8 mouse cellular contexts compared by ENCODE assay signal in genomic region chr9:27728652-27729557, GRCm38 (mm10).
DNase-seq lines count a peak whose midpoint lies in the region; ATAC-seq lines count a peak whose summit lies in the region.

No protein-coding gene starts in this region.

- no peaks in the 10 kb centered on the region for H3K9me3 ChIP-seq in heart, embryonic 14.5 days (ENCODE audit: control insufficient read depth, low read length)
- no peaks in the 10 kb centered on the region for H3K9me3 ChIP-seq in neural tube, embryonic 13.5 days

- peak overlapping the region; percentile 22; the same call in 1 of the 2 replicates for H3K9ac ChIP-seq in heart, embryonic 14.5 days (ENCODE audit: low read length)
- peak overlapping the region; percentile 58 for H3K9ac ChIP-seq in neural tube, embryonic 13.5 days

- H3K27ac ChIP-seq in heart, embryonic 14.5 days (replicated peaks in 1 of 2; ENCODE audit: control insufficient read depth in 1 of 2, insufficient read depth in 1 of 2, low read depth in 2 of 2, low read length in 2 of 2) = peak overlapping the region in 1 of 2 experiments; percentile 33; a peak in 1 of 4 replicates
- peak overlapping the region; percentile 68 for H3K27ac ChIP-seq in neural tube, embryonic 13.5 days (replicated peaks)

- H3K4me3 ChIP-seq in heart, embryonic 14.5 days (ENCODE audit: control insufficient read depth in 1 of 2, insufficient read depth in 1 of 2, low read depth in 1 of 2, low read length in 2 of 2) = no peak overlapping the region
- peak overlapping the region; percentile 12 for H3K4me3 ChIP-seq in neural tube, embryonic 13.5 days

- no peak for ATAC-seq in heart, embryonic 14.5 days (ENCODE audit: insufficient number of reproducible peaks, insufficient read depth, low FRiP score, low read depth)
- peak; percentile 92 for ATAC-seq in neural tube, embryonic 13.5 days (ENCODE audit: low read depth)
- no peak for ATAC-seq in inflammation-experienced regulatory T-cells, adult 6 months

- DNase-seq in heart, adult 8-10 months (ENCODE audit: low spot score) = no peak
- DNase-seq in embryo, embryonic 10 days (ENCODE audit: low spot score) = peak; percentile 54
- DNase-seq in frontal cortex, postnatal 36 days (ENCODE audit: low spot score in 2 of 2) = peak; percentile 82 to 93
- DNase-seq in left cerebral cortex, adult 9 months (ENCODE audit: low spot score in 2 of 2) = peak; percentile 73 to 92
- DNase-seq in spleen, adult 12 weeks (ENCODE audit: low spot score) = no peak

- peak overlapping the region; percentile 34 for H3K4me2 ChIP-seq in heart, embryonic 14.5 days (ENCODE audit: low read length)
- peak overlapping the region; percentile 49 for H3K4me2 ChIP-seq in neural tube, embryonic 13.5 days

- WGBS in heart, embryonic 14.5 days = 6% methylated on average over 13 of the region's 13 CpGs
- 4% methylated on average over 13 of the region's 13 CpGs for WGBS in neural tube, embryonic 13.5 days

- H3K27me3 ChIP-seq in heart, embryonic 14.5 days (ENCODE audit: control insufficient read depth, insufficient read depth, low read length) = no peaks in the 10 kb centered on the region
- H3K27me3 ChIP-seq in neural tube, embryonic 13.5 days = no peaks in the 10 kb centered on the region

- no peaks in the 10 kb centered on the region for H3K36me3 ChIP-seq in heart, embryonic 14.5 days (ENCODE audit: control insufficient read depth, insufficient read depth, low read length)
- H3K36me3 ChIP-seq in neural tube, embryonic 13.5 days = no peaks in the 10 kb centered on the region

- peaks cover 5 to 6% of the 10 kb centered on the region in 2 experiments; a peak in 3 of 4 replicates for H3K4me1 ChIP-seq in heart, embryonic 14.5 days (ENCODE audit: control insufficient read depth in 2 of 2, insufficient read depth in 2 of 2, low read length in 2 of 2)
- peaks cover 17% of the 10 kb centered on the region for H3K4me1 ChIP-seq in neural tube, embryonic 13.5 days (replicated peaks)

Comparison
In these comparisons a context has a peak if more than half of its experiments do, and no peak if none do; other contexts are left out.
1. DNase-seq: peak in embryo, embryonic 10 days (single experiment), frontal cortex, postnatal 36 days (2 of 2) and left cerebral cortex, adult 9 months (2 of 2); none in heart, adult 8-10 months (single experiment) and spleen, adult 12 weeks (single experiment).